Mouse (Mus musculus) Muller cell, postnatal 12 days (primary cell): ENCODE results near the gene Aip.

Experiments used
- DNase-seq: peaks from one replicate; pipeline ENCODE4 v3.0.0-alpha.2; 2015; ENCODE audit errors: inconsistent ontology term

The Aip gene

GRCm38 (mm10) chr19:4113186-4113805 lies 12.4 kb downstream of the Aip start:
- DNase-seq = peak; percentile 91

DNA sequence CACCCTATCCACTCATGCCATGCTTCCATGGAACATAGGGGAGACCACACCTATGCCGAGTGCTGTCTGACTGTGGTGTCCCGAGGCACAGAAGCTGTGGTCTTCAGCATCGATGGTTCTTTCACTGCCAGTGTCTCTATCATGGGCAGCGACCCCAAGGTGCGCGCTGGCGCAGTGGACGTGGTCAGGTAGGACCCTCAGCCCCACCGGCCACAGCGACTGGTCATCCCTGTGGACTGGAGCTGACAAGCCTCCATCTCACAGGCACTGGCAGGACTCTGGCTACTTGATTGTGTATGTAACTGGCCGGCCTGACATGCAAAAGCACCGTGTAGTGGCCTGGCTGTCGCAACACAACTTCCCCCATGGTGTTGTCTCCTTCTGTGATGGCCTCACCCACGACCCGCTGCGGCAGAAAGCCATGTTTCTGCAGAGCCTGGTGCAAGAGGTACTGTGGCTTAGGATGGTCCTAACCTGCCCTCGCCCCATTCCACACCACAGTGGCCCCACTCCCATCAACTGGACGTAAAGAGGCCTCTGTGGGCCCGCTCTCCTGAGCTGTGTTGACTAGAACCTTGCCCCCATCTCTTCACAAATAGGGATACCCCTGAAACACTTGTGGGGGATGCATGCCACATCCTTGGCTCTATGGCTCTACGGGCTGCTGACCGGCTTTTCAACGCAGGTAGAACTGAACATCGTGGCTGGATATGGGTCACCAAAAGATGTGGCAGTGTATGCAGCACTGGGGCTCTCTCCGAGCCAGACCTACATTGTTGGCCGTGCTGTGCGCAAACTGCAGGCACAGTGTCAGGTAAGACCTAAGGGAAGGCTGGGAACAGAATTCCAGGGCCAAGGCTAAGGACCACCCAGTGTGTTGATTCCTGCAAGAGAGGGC lies 13.3 kb downstream of the Aip start:
- DNase-seq = no peak

DNA sequence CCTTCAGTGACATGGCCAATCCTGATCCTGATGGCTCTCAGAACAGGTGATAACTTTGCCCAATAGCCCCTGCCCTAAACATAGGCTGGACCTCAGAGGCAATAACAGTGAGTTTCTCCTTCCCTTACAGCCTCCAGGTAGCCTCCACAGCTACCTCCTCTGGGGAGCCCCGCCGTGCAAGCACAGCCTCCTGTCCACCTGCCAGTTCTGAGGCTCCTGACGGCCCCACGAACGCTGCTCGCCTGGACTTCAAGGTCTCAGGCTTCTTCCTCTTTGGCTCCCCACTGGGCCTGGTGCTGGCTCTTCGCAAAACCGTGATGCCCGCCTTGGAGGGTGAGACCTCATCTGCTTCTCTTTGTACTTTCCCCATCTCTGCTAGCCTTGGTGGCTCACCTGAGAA lies 17.1 kb downstream of the Aip start:
- DNase-seq = no peak

DNA sequence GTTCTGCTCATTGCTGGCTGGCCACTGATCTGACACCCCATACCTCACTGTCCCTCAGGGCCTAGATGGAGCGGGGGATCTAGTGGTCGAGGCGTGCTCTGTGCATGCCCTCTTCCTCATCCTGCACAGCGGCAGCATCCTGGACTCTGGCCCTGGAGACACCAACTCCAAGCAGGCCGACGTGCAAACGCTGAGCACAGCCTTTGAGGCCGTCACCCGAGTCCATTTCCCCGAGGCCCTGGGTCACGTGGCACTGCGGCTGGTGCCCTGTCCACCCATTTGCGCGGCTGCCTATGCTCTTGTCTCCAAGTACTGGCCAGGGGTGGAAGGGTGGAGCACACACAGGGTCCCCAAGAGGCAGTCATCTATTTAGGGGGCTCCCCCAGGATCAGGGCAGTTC lies 19.0 kb downstream of the Aip start:
- DNase-seq = no peak

DNA sequence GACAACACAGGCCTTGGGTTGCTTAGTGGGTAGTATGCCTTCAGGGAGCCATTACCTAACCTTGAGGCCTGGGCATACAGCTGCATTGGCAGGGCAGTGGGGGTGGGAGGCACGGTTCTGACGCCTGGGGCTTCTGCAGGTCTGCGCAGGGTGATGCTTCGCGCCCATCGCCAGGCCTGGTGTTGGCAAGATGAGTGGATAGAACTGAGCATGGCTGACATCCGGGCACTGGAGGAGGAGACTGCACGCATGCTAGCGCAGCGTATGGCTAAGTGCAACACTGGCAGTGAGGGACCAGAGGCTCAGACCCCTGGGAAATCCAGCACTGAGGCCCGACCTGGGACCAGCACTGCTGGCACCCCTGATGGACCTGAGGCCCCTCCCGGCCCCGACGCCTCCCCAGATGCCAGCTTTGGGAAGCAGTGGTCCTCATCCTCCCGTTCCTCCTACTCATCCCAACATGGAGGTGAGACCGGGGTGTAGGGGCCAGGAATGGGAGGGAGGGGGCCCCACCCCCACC lies 20.9 kb downstream of the Aip start:
- no peak for DNase-seq

DNA sequence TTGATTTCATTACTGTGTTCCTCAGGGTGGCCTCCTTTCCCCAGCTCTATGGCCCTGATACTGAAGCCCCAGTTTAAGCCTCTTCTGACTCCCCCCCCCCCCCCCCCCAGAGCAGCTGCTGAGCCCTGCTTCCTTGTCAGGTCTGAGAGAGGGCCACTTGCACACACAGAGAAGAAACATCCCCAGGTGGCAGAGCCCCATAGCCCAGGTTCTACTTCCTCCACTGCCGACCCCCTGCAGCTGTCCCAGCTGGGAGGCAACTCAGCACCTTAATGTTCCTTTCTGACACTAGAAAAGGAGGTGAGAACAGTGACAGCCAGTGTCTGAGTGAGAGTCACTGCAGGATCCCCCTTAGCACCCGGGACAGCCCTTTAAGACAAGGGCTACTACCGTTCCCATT lies 21.9 kb downstream of the Aip start:
- no peak for DNase-seq

DNA sequence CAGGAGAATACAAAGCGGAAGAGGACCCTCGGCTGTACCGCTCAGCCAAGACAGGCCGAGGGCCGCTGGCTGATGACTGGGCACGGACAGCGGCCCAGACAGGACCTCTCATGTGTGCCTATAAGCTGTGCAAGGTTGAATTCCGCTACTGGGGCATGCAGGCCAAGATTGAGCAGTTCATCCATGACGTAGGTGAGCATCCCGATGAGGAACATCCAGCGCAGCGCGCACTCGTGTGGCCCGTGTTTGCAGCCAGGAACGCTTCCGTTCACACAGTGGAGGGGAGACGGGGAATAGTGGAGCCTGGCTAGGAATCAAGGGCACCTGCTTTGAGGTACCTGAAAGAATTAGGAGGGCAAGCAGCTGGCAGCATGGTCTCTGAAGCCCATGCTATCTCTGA lies 22.4 kb downstream of the Aip start:
- no peak for DNase-seq

DNA sequence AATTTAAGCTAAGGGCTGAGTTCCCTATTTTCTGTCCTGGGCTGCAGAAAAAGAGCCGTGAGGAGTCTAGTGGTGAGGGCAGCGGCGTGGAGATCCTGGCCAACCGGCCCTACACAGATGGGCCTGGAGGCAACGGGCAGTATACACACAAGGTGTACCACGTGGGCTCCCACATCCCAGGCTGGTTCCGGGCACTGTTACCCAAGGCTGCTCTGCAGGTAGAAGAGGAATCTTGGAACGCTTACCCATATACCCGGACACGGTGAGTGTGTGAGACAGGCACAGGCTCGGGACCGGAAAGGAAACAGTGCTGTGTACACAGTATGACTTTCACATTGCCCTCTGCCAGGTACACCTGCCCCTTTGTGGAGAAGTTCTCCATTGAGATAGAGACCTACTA lies 23.0 kb downstream of the Aip start:
- DNase-seq = no peak

GRCm38 (mm10) chr19:4102049-4102448 lies 23.6 kb downstream of the Aip start:
- DNase-seq = no peak

DNA sequence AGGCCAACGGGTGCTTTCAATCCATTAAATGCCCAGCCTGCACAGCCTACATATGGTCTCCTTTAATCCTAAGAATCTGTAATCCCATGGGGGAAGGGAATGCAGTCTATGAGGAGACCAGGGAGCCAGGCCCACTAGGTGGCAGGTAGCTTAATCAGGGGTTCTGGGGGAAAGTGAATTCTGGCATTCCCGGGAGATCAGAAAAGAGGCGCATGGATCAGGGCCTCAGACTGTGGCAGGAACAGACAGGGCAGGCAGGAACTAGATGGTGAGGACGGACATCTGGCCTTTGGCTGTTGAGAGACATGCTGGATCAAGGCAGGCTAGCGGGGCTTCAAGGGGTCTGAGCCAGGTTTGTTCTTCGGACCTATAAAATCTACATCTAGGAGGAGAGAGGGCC lies 24.2 kb downstream of the Aip start:
- no peak for DNase-seq

GRCm38 (mm10) chr19:4100718-4101261 lies 24.9 kb downstream of the Aip start:
- peak; percentile 68 for DNase-seq

- peak; percentile 82 for DNase-seq
Measured at GRCm38 (mm10) chr19:4099837-4100717, 25.6 kb downstream of the Aip start, which contains the start of gene Pitpnm1. Pitpnm1 (plus strand) TSS chr19:4099998.

DNA sequence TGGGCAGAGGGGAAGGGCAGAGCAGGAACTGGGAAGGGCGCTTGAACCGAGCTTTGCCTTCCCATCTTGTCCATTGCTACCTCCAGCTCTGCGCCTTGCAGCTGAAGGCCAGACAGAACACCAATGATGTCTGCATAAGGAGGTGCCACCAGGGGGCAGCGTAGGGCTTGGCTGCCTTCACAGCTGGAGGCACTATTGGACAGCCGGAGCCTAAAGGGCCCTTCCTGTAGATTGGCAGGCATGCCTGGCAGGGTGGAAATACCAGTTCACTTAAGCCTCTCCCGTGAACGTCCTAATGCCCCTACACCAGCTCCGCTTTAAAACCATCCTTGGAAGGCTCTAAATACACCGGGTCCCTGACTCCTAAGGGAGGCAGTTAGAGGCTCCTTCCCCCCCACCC lies 26.6 kb downstream of the Aip start:
- peak; percentile 91 for DNase-seq

DNA sequence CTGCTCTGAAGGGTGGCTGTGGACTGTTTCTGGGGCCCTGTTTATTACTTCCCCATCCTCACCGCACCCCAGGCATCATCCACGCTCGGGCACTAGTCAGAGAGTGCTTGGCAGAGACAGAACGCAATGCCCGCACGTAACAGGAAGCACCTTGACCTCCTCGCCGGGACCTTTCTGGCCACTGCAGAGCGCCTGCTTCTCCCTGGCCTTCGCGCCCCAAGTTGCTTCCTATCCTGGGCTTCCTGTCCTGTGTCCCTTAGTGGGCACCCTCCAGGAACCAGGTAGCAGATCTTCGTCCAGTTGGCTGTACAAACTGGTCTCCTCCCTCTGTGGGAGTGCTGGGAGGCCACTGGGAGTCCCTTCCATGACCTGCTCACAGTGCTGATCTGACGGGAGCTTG lies 27.2 kb downstream of the Aip start:
- DNase-seq = no peak

DNA sequence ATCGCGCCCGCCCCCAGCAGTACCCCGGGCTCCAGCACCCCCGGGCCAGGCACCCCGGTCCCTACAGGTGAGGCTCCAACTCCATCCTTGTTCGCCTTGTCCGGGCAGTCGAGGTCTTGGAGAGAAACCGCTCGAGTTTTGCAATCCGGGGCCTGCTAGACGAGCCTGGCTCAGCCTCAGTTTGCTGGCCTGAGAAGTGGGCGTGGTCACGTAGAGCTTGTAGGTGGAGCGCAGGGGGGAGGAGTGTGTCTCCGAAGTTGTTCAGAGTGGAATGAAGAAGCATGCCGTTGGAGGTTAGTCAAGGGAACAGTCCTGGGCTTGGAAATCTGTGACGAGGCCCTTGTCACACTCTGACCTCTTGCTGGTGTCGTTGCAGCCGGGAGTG lies 28.2 kb downstream of the Aip start:
- DNase-seq = no peak

DNA sequence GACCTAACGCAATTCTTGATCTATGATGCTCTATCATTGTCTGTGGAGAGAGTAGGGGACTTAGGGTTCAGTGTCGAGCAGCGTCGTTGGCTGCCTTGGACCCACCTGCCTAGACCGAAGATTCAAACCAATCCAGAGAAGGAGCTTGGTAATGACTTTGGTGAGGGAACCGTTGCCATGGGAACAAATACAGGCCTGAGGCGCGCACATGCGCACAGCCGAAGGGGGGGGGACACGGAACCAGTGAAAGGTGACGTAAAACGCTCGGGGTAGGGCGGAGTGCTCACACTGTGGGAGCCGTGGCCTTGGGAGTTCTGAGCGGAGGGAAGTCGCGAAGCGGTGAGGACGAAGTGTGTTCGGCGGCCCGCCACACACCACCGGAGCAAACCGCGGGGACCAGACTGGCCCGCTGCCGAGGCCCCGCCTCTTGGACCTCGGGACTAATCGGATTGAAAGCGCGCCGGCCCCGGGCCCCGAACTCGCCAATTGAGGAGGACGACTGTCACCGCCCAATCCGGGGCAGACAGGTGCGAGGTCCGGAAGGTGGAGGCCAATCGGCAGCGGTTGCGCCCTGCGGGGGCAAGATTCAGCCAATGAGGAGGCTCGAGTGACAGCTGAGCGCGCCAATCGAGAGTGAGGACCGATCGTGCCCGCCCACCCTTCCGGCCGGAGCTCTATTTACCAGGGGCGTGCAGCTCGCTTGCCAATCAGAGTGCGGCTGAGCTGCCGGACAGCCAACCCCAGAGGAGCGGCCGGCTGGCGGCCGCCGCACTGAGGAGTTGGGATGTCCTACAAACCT lies 28.8 kb downstream of the Aip start, which contains the start of gene Cdk2ap2:
TSS of gene Cdk2ap2 (plus strand) at position 541 of the 799 bp plus-strand sequence.
- DNase-seq = peak; percentile 100

- DNase-seq = no peak
Measured at GRCm38 (mm10) chr19:4095802-4096201, 29.9 kb downstream of the Aip start.

DNA sequence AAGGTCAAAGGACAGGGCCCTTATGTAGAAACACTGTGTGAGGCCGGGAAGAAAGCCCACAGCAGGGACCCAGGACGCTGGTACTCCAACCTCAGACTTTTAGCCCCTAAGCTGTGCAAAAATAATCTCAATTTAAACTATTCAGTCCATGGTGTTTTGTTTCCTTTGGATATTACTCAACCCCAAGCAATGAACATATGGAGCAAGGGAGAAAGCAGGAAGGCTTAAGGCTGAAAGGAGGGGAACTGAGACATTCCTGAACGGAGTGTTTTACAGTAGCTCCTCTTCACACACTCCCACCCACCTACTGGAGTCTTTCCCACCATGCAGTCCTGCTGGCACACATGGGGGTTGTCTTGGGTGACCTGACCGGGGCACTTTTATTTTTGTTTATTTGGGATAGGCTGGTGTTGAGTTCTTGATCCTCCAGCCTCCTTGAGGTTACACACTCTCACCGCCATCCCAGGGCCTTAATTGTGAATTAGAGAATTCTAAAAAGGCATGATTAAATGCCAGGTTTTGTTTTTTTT lies 30.8 kb downstream of the Aip start:
- DNase-seq = no peak

DNA sequence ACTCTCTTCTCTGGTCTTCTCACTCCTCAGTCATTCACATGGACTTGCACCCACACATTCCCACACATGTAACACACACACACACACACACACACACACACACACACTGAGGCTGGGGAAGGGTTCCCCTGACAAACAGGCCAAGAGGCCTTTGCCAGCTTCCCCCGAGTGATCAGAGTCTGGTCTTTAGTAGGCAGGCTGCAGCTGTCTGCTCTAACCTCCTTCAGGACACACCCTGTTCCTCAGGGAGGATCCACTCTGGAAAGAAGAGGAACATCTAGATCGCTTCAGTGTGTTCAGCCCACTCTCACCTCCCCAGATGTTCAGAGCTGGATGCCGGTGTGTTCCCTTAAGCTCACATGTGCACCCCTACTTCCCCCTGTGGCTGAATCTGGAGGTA lies 31.3 kb downstream of the Aip start:
- DNase-seq = no peak

GRCm38 (mm10) chr19:4093772-4094171 lies 31.9 kb downstream of the Aip start:
- no peak for DNase-seq

GRCm38 (mm10) chr19:4092750-4093149 lies 32.9 kb downstream of the Aip start:
- no peak for DNase-seq
